Mouse (Mus musculus): ENCODE results near the gene Morn1.

DNA sequence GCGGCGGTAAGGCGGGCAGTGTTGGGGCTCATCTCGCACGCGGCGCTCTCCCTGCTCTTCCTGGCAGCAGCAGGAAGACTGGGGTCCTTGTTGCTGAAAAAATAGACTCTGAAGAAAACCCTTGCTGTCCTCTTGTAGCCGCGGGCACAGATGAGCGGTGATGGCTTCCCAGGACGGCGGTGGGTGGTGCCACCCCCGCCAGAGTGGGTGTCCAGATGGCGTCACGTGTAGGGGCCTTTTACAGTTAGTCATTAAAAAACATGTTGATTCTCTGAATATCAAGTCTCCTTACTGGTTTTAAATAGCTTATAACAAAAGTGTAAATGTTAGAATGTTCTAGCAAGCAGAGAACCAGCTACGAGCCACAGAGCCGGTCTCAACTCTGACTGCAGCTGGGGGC, 70.4 kb downstream of the Morn1 start:
- TF ChIP-seq GATA1 (IDR thresholded peaks at IDR 0.05; ENCODE audit: low read length) (no peak), TAL1 (IDR thresholded peaks at IDR 0.05; ENCODE audit: low read length) (no peak)

Measured in erythroblast, embryonic 14.5 days (primary cell).